Mouse (Mus musculus) layer of hippocampus, postnatal 36 days (tissue): ENCODE measurements around the gene Mecom. TPM values are rescaled to one million over a fixed set of nuclear protein-coding genes. Genes with fewer than 3 reads are reported as not detected.

Experiments
- DNase-seq, 2 experiments: peaks; one replicate each; pipeline ENCODE4 v3.0.0; 2022
- total RNA-seq, 2 experiments: library from RNA; stranded (reverse); gene quantifications; 2 replicates each; pipeline ENCODE4 v1.2.3; 2021

Gene Mecom
- total RNA-seq, 2 experiments from 2014 or later = 3.2 to 4.3 TPM

GRCm38 (mm10) chr3:30514051-30514754, 33.6 kb downstream of the Mecom start:
- DNase-seq = no peak

- DNase-seq = no peak
Observed at GRCm38 (mm10) chr3:30513314-30513997, 34.4 kb downstream of the Mecom start.

- no peak for DNase-seq
Observed at GRCm38 (mm10) chr3:30512459-30513030, 35.3 kb downstream of the Mecom start.

GRCm38 (mm10) chr3:30511796-30512195, 36.0 kb downstream of the Mecom start:
- DNase-seq = no peak

GRCm38 (mm10) chr3:30511062-30511640, 36.7 kb downstream of the Mecom start:
- no peak for DNase-seq

- no peak for DNase-seq
Observed at GRCm38 (mm10) chr3:30510646-30511045, 37.2 kb downstream of the Mecom start.

- DNase-seq = no peak
Observed at GRCm38 (mm10) chr3:30510105-30510504, 37.7 kb downstream of the Mecom start.

GRCm38 (mm10) chr3:30508930-30509910, 38.6 kb downstream of the Mecom start:
- no peak for DNase-seq

GRCm38 (mm10) chr3:30508296-30508929, 39.4 kb downstream of the Mecom start:
- no peak for DNase-seq

GRCm38 (mm10) chr3:30507576-30508295, 40.1 kb downstream of the Mecom start:
- DNase-seq = no peak

GRCm38 (mm10) chr3:30507028-30507575, 40.7 kb downstream of the Mecom start:
- DNase-seq = peak in 1 of 2 experiments; percentile 20

- DNase-seq = no peak
Observed at GRCm38 (mm10) chr3:30506329-30507027, 41.3 kb downstream of the Mecom start.

GRCm38 (mm10) chr3:30505741-30506251, 42.0 kb downstream of the Mecom start:
- no peak for DNase-seq

- no peak for DNase-seq
Observed at GRCm38 (mm10) chr3:30504561-30504960, 43.2 kb downstream of the Mecom start.

- DNase-seq = no peak
Observed at GRCm38 (mm10) chr3:30503821-30504220, 44.0 kb downstream of the Mecom start.

GRCm38 (mm10) chr3:30498202-30498828, 49.5 kb downstream of the Mecom start:
- DNase-seq = no peak

GRCm38 (mm10) chr3:30494371-30494770, 53.4 kb downstream of the Mecom start:
- no peak for DNase-seq

- no peak for DNase-seq
Observed at GRCm38 (mm10) chr3:30488808-30489207, 59.0 kb downstream of the Mecom start.

- no peak for DNase-seq
Observed at GRCm38 (mm10) chr3:30486422-30486821, 61.4 kb downstream of the Mecom start.
